Mouse (Mus musculus): ENCODE measurements at regions not wholly inside any gene's neighbourhood (a gene's known extent, or its start where the extent isn't known, plus 50 kb on each side); places are given as distances from the start of the nearest gene placed in this dataset.

DNA sequence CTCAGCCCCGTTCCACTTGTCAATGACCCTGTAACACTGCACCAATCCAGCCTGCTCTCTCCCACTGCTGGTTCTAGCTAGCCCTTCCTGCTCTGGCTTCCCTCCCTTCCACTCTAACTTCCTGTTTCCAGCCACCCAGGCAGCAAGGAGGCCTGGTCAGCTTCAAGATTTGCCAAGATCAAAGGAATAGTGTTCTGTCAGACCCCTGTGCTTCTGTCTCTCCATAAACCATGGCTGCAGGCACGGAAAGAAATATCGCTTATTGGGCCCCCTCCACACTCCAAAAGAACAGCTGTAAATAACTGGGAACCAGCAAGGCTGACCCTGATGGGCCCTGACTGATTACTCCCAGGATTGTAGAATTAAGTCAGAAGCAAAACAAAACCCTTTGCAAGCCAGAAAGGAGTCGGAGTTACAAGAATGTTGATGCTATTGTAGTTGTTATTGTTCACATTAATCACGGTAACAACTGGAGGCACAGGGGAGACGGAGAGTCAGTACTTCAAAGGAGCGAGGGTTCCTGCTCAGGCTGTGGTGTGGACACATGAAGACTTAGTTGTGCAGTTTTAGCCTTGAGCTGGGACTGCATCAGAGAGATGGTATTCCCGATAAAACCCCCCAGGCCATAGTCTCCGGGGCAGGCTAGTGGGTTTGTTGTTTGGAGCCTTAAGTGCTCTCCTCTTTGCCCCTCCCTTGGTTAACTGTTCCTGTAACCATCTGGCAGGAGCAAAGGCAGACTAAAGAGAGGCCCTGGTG is 49.8 kb upstream of the Thy1 start:
- Histone ChIP-seq H3K27me3 (ENCODE audit: control insufficient read depth in 1 of 2, insufficient read depth in 2 of 2, low read length in 2 of 2) (no peaks in the 10 kb centered on the region; a peak in 2 of 4 replicates), H3K4me1 (ENCODE audit: control insufficient read depth in 1 of 2, insufficient read depth in 2 of 2, low read length in 2 of 2) (no peaks in the 10 kb centered on the region), H3K9me3 (replicated peaks; ENCODE audit: insufficient read depth, low read length) (no peaks in the 10 kb centered on the region), H3K27ac (ENCODE audit: control insufficient read depth, low read depth, low read length) (no peak overlapping the region), H3K9ac (ENCODE audit: control insufficient read depth, low read depth, low read length, poor library complexity, severe bottlenecking) (no peak overlapping the region), H3K36me3 (ENCODE audit: control insufficient read depth in 1 of 2, insufficient read depth in 2 of 2, low read length in 2 of 2) (no peaks in the 10 kb centered on the region), H3K4me3 (ENCODE audit: control insufficient read depth in 1 of 2, insufficient read depth in 1 of 2, low read depth in 2 of 2, low read length in 2 of 2) (no peak overlapping the region), H3K79me2 (ENCODE audit: control insufficient read depth, insufficient read depth, low read length, poor library complexity) (no peaks in the 10 kb centered on the region)
- TF ChIP-seq E2F4 (IDR thresholded peaks at IDR 0.05; ENCODE audit: borderline replicate concordance, low read depth, low read length): no peak
- TF ChIP-seq NRF1 (IDR thresholded peaks at IDR 0.05; ENCODE audit: insufficient read depth, low read depth, low read length, poor library complexity, severe bottlenecking): no peak
- TF ChIP-seq USF1 (IDR thresholded peaks at IDR 0.05; ENCODE audit: low read depth, low read length): no peak
- TF ChIP-seq TAL1 (IDR thresholded peaks at IDR 0.05; ENCODE audit: low read length): no peak
- TF ChIP-seq MYC (IDR thresholded peaks at IDR 0.05; ENCODE audit: low read depth, low read length): no peak
- DNase-seq (ENCODE audit: low read depth, low spot score): no peak
